Mouse (Mus musculus) ovary, adult 10 weeks (tissue): ENCODE results near the gene Commd2. TPM values are rescaled to one million over a fixed set of nuclear protein-coding genes. Genes with fewer than 3 reads are reported as not detected.

Source experiments
- polyA plus RNA-seq: library from polyadenylated mRNA; stranded (reverse); fragments of 350-450 nt; fragmentation: Illumina TruSeq; extraction: RNeasy Lipid Tissue Mini Kit (QIAGEN cat#74804); gene quantifications from one replicate; pipeline ENCODE4 v1.2.3, GENCODE M21; 2014

Gene Commd2
- 15.5 TPM for polyA plus RNA-seq

GRCm38 (mm10) chr3:57651231-57651864 is at the start of gene Commd2:
Gene Commd2, minus strand, starts transcription at chr3:57651715.

DNA sequence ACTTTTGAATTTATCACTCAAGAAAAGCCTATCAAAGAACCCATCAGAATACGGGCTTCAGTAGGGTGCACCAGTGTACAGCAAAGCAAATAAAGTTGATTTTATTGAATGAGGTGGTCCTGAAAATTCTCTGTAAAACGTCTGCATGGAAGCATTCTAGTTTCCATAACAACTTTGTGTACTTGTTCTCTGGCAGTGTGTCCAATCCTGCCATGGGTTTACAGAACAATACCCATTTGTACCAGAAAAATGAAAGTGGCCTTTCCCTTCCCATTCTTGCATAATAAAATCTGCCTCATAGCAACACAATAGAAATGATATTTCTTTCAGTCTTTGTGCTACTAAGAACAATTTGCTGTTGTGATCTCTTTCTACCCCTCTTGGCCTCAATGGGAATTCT is 41.2 kb upstream of the Commd2 start, which contains the start of gene Ankub1:
Ankub1 (minus strand) TSS at position 81 of the 400 bp plus-strand sequence.

Other genes with a start within 250 kb of the Commd2 start
- gene Tm4sf4, start 226.4 kb downstream of the Commd2 start, polyA plus RNA-seq, result not detected
- gene Wwtr1, start 75.8 kb downstream of the Commd2 start, polyA plus RNA-seq, result 145 TPM
- gene Ankub1, start 41.1 kb upstream of the Commd2 start, polyA plus RNA-seq, result 0.88 TPM
- gene Rnf13, start 84.3 kb upstream of the Commd2 start, polyA plus RNA-seq, result 278 TPM
- gene Pfn2, start 196.4 kb upstream of the Commd2 start, polyA plus RNA-seq, result 298 TPM